Mouse (Mus musculus): ENCODE results near the gene Acrbp.

DNA sequence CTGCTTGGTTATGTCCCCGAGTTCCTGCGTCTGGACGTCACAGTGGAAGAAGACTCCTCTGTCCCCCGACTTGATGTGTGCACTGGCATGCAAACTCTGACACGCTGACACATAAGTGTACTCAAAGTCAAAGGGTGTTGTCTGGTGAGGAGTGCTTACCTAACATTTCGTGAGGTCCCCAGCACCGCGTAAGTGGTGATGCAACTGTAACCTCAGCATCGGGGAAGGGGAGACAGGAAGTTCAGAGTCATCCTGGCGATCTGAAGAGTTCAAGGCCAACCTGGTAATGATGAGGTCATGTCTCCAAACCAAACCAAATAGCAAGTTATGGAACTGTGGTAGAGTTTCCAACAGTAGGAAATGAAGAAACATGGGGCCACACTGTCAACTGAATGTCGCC, 63.1 kb downstream of the Acrbp start:
- TF ChIP-seq POLR2A (IDR thresholded peaks at IDR 0.05; ENCODE audit: extremely low read depth, insufficient read depth, low read length): no peak
- TF ChIP-seq CTCF (IDR thresholded peaks at IDR 0.05; ENCODE audit: low read depth, low read length): no peak
